Mouse (Mus musculus): ENCODE results near the gene Acvr1c. TPM values are rescaled to one million over a fixed set of nuclear protein-coding genes. Genes with fewer than 3 reads are reported as not detected.

Gene Acvr1c
- polyA plus RNA-seq, 1 experiment, result 0.26 TPM

DNA sequence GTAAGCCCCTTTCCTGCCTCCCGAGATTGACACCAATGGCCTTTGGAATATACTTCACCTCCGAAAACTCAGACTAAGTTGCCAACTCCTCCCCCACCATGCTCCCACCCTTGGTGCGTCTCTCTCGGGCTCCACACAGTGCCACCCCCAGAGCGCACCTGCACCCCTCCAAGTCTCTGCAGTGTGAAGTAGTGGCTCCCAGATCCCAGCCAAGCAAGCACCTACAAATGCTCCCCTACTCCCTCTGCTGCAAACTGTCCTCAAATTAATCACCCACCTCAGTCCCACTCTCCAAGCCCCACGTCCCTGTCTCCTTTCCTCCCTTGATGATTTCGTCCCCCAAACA, 654 bp downstream of the Acvr1c start:
- H3K4me1 ChIP-seq (ENCODE audit: control insufficient read depth, insufficient read depth, low read length), result peaks cover 5% of the 10 kb centered on the region; the same call in 1 of the 2 replicates
- no peak overlapping the region for H3K27ac ChIP-seq (ENCODE audit: insufficient read depth, low read length)
- H3K4me3 ChIP-seq (ENCODE audit: insufficient read depth, low read length), result peak overlapping the region; percentile 37
- TF ChIP-seq CTCF (IDR thresholded peaks at IDR 0.05; ENCODE audit: borderline replicate concordance, insufficient read depth, low read length) (no peak), POLR2A (IDR thresholded peaks at IDR 0.05; ENCODE audit: low read depth, low read length) (no peak)

DNA sequence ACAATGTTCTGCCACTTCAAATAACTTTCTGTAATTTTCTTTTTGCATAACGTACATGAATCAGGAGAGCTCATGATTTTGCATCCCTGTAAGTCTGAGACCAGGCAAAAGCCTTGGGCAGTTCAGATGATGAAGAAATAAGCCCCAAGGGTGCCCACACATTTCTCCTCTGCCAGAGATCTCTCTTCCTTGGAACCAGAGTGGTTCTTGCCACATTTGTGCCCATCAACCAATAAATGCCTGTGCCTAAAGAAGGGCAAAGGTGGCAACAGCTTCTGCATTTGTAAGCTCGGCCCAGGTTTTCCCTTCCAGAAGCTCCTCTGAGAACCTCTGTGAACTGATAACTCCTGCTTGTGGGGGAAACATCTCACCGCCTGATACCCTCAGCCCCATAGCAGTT, 3.3 kb downstream of the Acvr1c start:
- no peak overlapping the region for H3K4me3 ChIP-seq (ENCODE audit: insufficient read depth, low read length)
- peaks cover 10% of the 10 kb centered on the region for H3K4me1 ChIP-seq (ENCODE audit: control insufficient read depth, insufficient read depth, low read length)
- no peak for TF ChIP-seq POLR2A (IDR thresholded peaks at IDR 0.05; ENCODE audit: low read depth, low read length)
- TF ChIP-seq CTCF (IDR thresholded peaks at IDR 0.05; ENCODE audit: borderline replicate concordance, insufficient read depth, low read length), result no peak
- H3K27ac ChIP-seq (ENCODE audit: insufficient read depth, low read length), result no peak overlapping the region

DNA sequence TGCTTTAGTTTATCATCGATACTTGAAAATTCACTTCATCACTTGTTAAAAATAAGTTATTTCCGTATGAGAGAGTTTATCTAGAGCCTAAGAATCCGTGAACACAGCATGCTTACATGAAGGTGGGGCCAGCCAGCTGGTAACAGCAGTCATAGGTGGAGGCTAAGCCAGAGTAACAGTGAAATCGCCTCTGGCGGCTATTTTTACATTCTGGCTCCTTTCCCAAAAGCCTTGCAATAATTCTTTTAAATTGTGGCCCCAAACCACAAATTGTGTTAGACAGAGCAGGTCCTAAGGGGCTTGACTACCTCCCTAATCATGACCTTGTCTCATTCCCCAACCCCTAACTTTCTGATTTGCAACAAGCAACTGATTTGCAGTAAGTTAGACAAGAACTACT, 4.8 kb downstream of the Acvr1c start:
- Histone ChIP-seq H3K4me3 (ENCODE audit: insufficient read depth, low read length) (no peak overlapping the region), H3K27ac (ENCODE audit: insufficient read depth, low read length) (no peak overlapping the region), H3K4me1 (ENCODE audit: control insufficient read depth, insufficient read depth, low read length) (peaks cover 10% of the 10 kb centered on the region)
- TF ChIP-seq POLR2A (IDR thresholded peaks at IDR 0.05; ENCODE audit: low read depth, low read length) (no peak), CTCF (IDR thresholded peaks at IDR 0.05; ENCODE audit: borderline replicate concordance, insufficient read depth, low read length) (no peak)

DNA sequence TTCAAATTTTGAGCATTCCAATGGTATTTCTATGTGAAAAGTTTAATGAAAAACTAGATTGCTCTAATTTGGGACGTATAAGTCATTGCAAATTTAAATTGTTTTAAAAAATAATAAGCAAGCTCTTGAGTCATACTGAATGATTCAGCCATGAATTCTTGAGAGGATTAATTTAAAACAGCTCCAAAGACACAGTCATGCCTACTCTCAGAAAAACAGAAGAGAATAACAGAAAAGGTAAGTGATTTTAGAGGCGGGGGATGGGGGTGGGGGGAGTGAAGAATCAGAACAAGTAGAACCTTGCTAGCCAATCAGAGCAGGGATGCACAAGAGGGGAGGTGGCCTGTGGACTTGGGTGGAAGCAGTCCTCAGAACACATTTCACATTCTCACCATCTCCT, 7.0 kb downstream of the Acvr1c start:
- Histone ChIP-seq H3K4me1 (ENCODE audit: control insufficient read depth, insufficient read depth, low read length) (peaks cover 5% of the 10 kb centered on the region), H3K4me3 (ENCODE audit: insufficient read depth, low read length) (no peak overlapping the region), H3K27ac (ENCODE audit: insufficient read depth, low read length) (no peak overlapping the region)
- TF ChIP-seq CTCF (IDR thresholded peaks at IDR 0.05; ENCODE audit: borderline replicate concordance, insufficient read depth, low read length) (no peak), POLR2A (IDR thresholded peaks at IDR 0.05; ENCODE audit: low read depth, low read length) (no peak)

DNA sequence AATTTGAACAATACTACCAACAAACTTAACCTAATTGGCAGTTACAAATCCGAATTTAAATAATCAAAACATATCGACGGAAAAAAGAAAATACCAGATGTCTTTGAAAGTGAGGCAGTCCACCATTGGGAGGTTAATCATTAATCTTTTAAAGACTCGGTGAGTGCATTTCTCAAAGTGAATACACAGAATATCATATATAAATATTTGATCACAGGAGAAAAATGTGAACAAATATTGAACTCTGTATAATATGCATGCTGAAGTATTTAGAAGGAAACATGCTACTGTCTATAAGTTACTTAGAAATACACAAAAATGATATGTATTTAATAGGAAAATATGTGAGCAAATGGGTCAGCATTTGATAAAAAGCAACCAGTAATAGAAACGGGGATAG, 21.0 kb downstream of the Acvr1c start:
- H3K27ac ChIP-seq (ENCODE audit: insufficient read depth, low read length), result no peak overlapping the region
- H3K4me1 ChIP-seq (ENCODE audit: control insufficient read depth, insufficient read depth, low read length), result no peaks in the 10 kb centered on the region
- no peak for TF ChIP-seq POLR2A (IDR thresholded peaks at IDR 0.05; ENCODE audit: low read depth, low read length)
- TF ChIP-seq CTCF (IDR thresholded peaks at IDR 0.05; ENCODE audit: borderline replicate concordance, insufficient read depth, low read length), result no peak
- H3K4me3 ChIP-seq (ENCODE audit: insufficient read depth, low read length), result no peak overlapping the region

DNA sequence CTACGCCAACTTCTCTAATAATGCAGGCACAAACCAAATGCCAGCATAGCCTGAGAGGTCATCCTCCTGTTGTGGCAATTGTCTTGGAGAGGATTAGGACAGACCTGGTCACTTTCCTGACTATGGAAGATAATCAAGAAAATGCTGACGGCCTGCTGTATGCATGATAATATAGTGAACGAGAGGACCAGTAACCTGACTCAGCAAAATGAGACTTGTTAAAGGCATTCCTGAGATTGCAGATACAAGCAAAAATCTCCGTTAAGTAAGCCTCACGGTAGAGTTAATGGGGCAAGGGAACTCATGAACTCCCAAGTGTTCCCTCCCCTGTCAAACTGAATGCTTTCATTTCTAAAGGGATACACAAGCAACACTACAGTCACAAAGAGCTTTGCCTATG, 28.1 kb downstream of the Acvr1c start:
- no peaks in the 10 kb centered on the region for H3K4me1 ChIP-seq (ENCODE audit: control insufficient read depth, insufficient read depth, low read length)
- TF ChIP-seq CTCF (IDR thresholded peaks at IDR 0.05; ENCODE audit: borderline replicate concordance, insufficient read depth, low read length) (no peak), POLR2A (IDR thresholded peaks at IDR 0.05; ENCODE audit: low read depth, low read length) (no peak)
- no peak overlapping the region for H3K27ac ChIP-seq (ENCODE audit: insufficient read depth, low read length)
- no peak overlapping the region for H3K4me3 ChIP-seq (ENCODE audit: insufficient read depth, low read length)

DNA sequence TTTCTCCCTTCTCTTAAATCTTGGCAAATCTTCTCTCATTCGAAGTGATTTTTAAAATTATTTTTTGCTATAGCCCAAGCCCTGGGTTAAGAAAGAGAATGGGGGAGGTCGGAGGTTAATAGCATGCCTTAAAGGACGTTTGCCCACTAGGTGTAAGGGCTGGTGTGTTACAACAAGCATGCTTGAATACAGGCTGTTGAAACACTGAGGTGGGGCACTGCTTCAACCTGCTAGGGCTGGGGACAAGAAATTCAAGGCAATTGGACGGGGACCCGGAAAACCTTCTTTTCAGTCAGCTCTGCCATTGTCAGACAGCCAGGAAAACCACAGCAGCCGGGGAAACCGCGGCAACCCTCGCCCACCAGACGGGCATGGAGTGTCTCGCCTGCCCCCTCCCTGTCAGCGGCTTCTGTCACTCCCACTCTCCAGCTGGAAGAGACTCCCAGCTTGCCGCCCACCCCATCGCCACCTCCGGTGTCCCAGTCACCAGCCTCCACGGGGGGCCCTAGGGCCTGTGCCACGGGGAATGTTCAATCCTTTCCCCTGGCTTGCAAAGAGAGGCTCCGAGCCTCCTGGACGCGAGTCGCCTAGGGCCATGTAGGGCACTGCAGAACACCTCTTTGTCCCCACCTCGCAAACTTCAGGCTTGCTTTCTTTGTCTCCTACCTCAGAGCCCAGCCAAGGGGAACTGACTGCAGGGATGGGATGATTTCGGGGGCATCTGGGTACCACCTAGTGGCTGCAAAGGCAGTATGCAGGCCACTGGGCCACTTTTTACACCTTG, 33.4 kb downstream of the Acvr1c start:
- H3K4me3 ChIP-seq (ENCODE audit: insufficient read depth, low read length), result no peak overlapping the region
- no peaks in the 10 kb centered on the region for H3K4me1 ChIP-seq (ENCODE audit: control insufficient read depth, insufficient read depth, low read length)
- no peak overlapping the region for H3K27ac ChIP-seq (ENCODE audit: insufficient read depth, low read length)
- TF ChIP-seq POLR2A (IDR thresholded peaks at IDR 0.05; ENCODE audit: low read depth, low read length) (no peak), CTCF (IDR thresholded peaks at IDR 0.05; ENCODE audit: borderline replicate concordance, insufficient read depth, low read length) (no peak)

DNA sequence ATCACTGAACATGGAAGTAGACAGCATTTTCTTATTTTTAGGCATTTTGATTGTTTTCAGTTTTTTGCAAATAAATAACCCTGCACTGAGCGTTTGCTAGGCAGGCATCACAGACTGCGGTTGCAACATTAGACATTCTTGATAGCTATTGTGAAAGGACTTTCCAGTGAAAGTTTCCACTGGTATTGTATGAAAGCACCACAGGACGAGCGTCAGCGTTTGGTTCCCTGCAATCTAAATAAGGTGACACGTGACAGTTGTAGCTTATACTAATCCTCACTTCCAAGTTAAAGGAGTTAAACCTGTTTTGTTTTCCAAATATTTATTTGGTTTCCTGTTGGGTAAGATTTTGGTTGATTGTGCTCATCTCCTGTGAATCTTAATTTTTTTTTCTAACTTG, 34.4 kb downstream of the Acvr1c start:
- Histone ChIP-seq H3K27ac (ENCODE audit: insufficient read depth, low read length) (no peak overlapping the region), H3K4me1 (ENCODE audit: control insufficient read depth, insufficient read depth, low read length) (no peaks in the 10 kb centered on the region), H3K4me3 (ENCODE audit: insufficient read depth, low read length) (no peak overlapping the region)
- TF ChIP-seq POLR2A (IDR thresholded peaks at IDR 0.05; ENCODE audit: low read depth, low read length), result no peak
- TF ChIP-seq CTCF (IDR thresholded peaks at IDR 0.05; ENCODE audit: borderline replicate concordance, insufficient read depth, low read length), result no peak

DNA sequence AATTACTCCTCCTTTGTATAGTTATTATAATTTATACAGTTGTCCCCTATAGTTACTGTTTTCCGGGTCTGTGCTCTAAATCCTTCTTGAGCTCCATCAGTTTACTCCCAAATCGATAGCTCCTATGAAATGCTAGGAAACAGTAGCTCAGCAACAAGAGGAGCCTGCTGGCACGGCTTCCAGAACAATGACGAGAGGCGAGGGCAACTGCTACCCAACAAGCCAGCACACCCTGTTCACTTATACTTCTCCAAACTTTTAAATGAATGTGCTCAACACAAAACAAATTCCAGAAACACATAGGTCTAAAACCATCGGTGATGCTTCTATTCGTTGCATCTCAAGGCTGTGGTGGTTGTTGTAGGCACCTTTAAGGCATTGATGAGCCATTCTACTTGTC, 41.5 kb downstream of the Acvr1c start:
- H3K27ac ChIP-seq (ENCODE audit: insufficient read depth, low read length), result no peak overlapping the region
- H3K4me3 ChIP-seq (ENCODE audit: insufficient read depth, low read length), result no peak overlapping the region
- TF ChIP-seq CTCF (IDR thresholded peaks at IDR 0.05; ENCODE audit: borderline replicate concordance, insufficient read depth, low read length) (no peak), POLR2A (IDR thresholded peaks at IDR 0.05; ENCODE audit: low read depth, low read length) (no peak)
- no peaks in the 10 kb centered on the region for H3K4me1 ChIP-seq (ENCODE audit: control insufficient read depth, insufficient read depth, low read length)

DNA sequence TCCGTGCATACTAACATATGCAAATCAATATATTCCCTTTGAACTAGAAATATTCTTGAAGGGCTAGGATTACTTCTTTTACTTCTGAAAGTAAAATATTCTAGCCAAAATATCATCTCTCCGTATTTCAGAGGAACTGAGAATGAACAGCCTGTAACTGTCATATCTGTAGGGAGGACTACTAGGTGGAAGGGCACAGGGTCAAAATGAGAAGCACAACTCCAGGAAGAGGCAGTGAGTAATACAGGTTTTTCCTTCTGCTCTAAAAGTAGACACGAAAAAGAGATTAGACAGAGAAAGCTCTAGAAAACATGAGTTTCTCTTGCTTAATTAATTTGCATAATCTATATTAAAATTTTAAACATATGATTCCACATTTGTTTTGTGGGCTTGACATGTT, 48.0 kb downstream of the Acvr1c start:
- no peak for TF ChIP-seq CTCF (IDR thresholded peaks at IDR 0.05; ENCODE audit: borderline replicate concordance, insufficient read depth, low read length)
- TF ChIP-seq POLR2A (IDR thresholded peaks at IDR 0.05; ENCODE audit: low read depth, low read length), result no peak
- no peak overlapping the region for H3K27ac ChIP-seq (ENCODE audit: insufficient read depth, low read length)
- H3K4me1 ChIP-seq (ENCODE audit: control insufficient read depth, insufficient read depth, low read length), result no peaks in the 10 kb centered on the region
- no peak overlapping the region for H3K4me3 ChIP-seq (ENCODE audit: insufficient read depth, low read length)
